Mouse (Mus musculus) MEL-GATA-1-ER (cell line): ENCODE results near the gene Fam117a.

ENCODE experiments used
- DNase-seq: peaks from one replicate; pipeline ENCODE4 v3.0.0-alpha.2; 2012; ENCODE audit warnings: low read depth; ENCODE audit errors: extremely low read depth

Gene Fam117a

GRCm38 (mm10) chr11:95364388-95364787 lies 27.6 kb downstream of the Fam117a start:
- DNase-seq, result no peak

- DNase-seq, result no peak
Measured at GRCm38 (mm10) chr11:95365596-95365995, 28.8 kb downstream of the Fam117a start.

GRCm38 (mm10) chr11:95366280-95366897 lies 29.6 kb downstream of the Fam117a start:
- no peak for DNase-seq

GRCm38 (mm10) chr11:95367011-95367735 lies 30.4 kb downstream of the Fam117a start:
- DNase-seq, result no peak

- DNase-seq, result no peak
Measured at GRCm38 (mm10) chr11:95368231-95368823, 31.5 kb downstream of the Fam117a start.

- no peak for DNase-seq
Measured at GRCm38 (mm10) chr11:95368871-95369270, 32.1 kb downstream of the Fam117a start.

GRCm38 (mm10) chr11:95369964-95370890 lies 33.4 kb downstream of the Fam117a start:
- no peak for DNase-seq

GRCm38 (mm10) chr11:95371182-95371581 lies 34.4 kb downstream of the Fam117a start:
- no peak for DNase-seq

- DNase-seq, result no peak
Measured at GRCm38 (mm10) chr11:95378926-95379325, 42.1 kb downstream of the Fam117a start.

- DNase-seq, result no peak
Measured at GRCm38 (mm10) chr11:95379552-95379951, 42.7 kb downstream of the Fam117a start.

GRCm38 (mm10) chr11:95380711-95381110 lies 43.9 kb downstream of the Fam117a start:
- DNase-seq, result no peak

- no peak for DNase-seq
Measured at GRCm38 (mm10) chr11:95381146-95381545, 44.3 kb downstream of the Fam117a start.

GRCm38 (mm10) chr11:95383331-95383986 lies 46.6 kb downstream of the Fam117a start:
- DNase-seq, result no peak

GRCm38 (mm10) chr11:95384004-95384318 lies 47.1 kb downstream of the Fam117a start:
- no peak for DNase-seq

GRCm38 (mm10) chr11:95384319-95384972 lies 47.6 kb downstream of the Fam117a start, which contains the start of gene Slc35b1:
Gene Slc35b1, plus strand, starts transcription at chr11:95384692.
- peak; percentile 99 for DNase-seq

GRCm38 (mm10) chr11:95384973-95385320 lies 48.1 kb downstream of the Fam117a start:
- DNase-seq, result no peak

GRCm38 (mm10) chr11:95387354-95387753 lies 50.5 kb downstream of the Fam117a start:
- no peak for DNase-seq

GRCm38 (mm10) chr11:95389006-95389405 lies 52.2 kb downstream of the Fam117a start:
- no peak for DNase-seq

GRCm38 (mm10) chr11:95390420-95390819 lies 53.6 kb downstream of the Fam117a start:
- no peak for DNase-seq

- no peak for DNase-seq
Measured at GRCm38 (mm10) chr11:95391201-95391600, 54.4 kb downstream of the Fam117a start.

- no peak for DNase-seq
Measured at GRCm38 (mm10) chr11:95391743-95392142, 54.9 kb downstream of the Fam117a start.
